Mouse (Mus musculus) ES-E14 (cell line): ENCODE data around the gene Vps13d. TPM values are rescaled to one million over a fixed set of nuclear protein-coding genes. Genes with fewer than 3 reads are reported as not detected.

Source experiments
- DNase-seq: peaks from one replicate; pipeline ENCODE4 v3.0.0-alpha.2; 2013; ENCODE audit warnings: low read depth, low spot score
- H3K27ac ChIP-seq: 2 replicates; pipeline ENCODE4 v1.5.1; 2012; ENCODE audit warnings: low read depth, mild to moderate bottlenecking, low read length, moderate library complexity, mixed read lengths; ENCODE audit not compliant: poor library complexity, insufficient read depth, severe bottlenecking
- H3K36me3 ChIP-seq: 2 replicates; pipeline ENCODE4 v1.6.1; 2012; ENCODE audit warnings: mild to moderate bottlenecking, low read length, moderate library complexity, mixed read lengths; ENCODE audit not compliant: control insufficient read depth, poor library complexity, insufficient read depth, severe bottlenecking
- H3K4me1 ChIP-seq, 2 experiments: fragments of 150-350 bp in 1 of 2; sonication (generic) in 1 of 2; 2 replicates each; pipeline ENCODE4 v1.6.1; 2012; ENCODE audit warnings: low read length in 2 of 2, mild to moderate bottlenecking in 1 of 2, mixed read lengths in 1 of 2; ENCODE audit not compliant: control insufficient read depth in 2 of 2, insufficient read depth in 2 of 2, poor library complexity in 1 of 2
- H3K4me3 ChIP-seq, 2 experiments: fragments of 150-350 bp in 1 of 2; sonication (generic) in 1 of 2; 2 replicates each; pipeline ENCODE4 v1.5.1; 2012; ENCODE audit warnings: low read length in 2 of 2, low read depth in 1 of 2, mild to moderate bottlenecking in 1 of 2, mixed read lengths in 1 of 2; ENCODE audit not compliant: insufficient read depth in 1 of 2, poor library complexity in 1 of 2, severe bottlenecking in 1 of 2
- H3K9ac ChIP-seq: 2 replicates; pipeline ENCODE4 v1.6.1; 2012; ENCODE audit warnings: low read depth, mild to moderate bottlenecking, low read length, mixed read lengths; ENCODE audit not compliant: poor library complexity, insufficient read depth, severe bottlenecking
- H3K9me3 ChIP-seq: fragments of 150-350 bp; sonication (generic); 2 replicates; pipeline ENCODE4 v1.6.1; 2012; ENCODE audit warnings: low read depth, mild to moderate bottlenecking, low read length; ENCODE audit not compliant: control insufficient read depth, insufficient read depth
- CHD2 ChIP-seq: IDR thresholded peaks from 2 replicates; pipeline ENCODE4 v1.6.1; 2014; ENCODE audit warnings: mild to moderate bottlenecking, low read depth, low read length, inconsistent platforms
- HCFC1 ChIP-seq: IDR thresholded peaks from 2 replicates; pipeline ENCODE4 v1.6.1; 2012; ENCODE audit warnings: low read length, inconsistent platforms, borderline replicate concordance; ENCODE audit not compliant: insufficient read depth
- MAFK ChIP-seq: IDR thresholded peaks from 2 replicates; pipeline ENCODE4 v1.6.1; 2014; ENCODE audit warnings: mild to moderate bottlenecking, low read depth, low read length, inconsistent platforms; ENCODE audit not compliant: insufficient read depth
- ZC3H11A ChIP-seq: IDR thresholded peaks from 2 replicates; pipeline ENCODE4 v1.6.1; 2012; ENCODE audit warnings: low read depth, mild to moderate bottlenecking, inconsistent platforms, low read length, borderline replicate concordance
- ZNF384 ChIP-seq: IDR thresholded peaks from 2 replicates; pipeline ENCODE4 v1.6.1; 2012; ENCODE audit warnings: low read depth, low read length, inconsistent platforms
- in situ Hi-C, 2 experiments: fragments of 600-800 bp; cut with MboI; formaldehyde crosslinking; loops; one replicate each; pipeline ENCODE4 v1.15.1; 2025; ENCODE audit warnings: low sequenced_read_pairs in 2 of 2, inconsistent platforms in 1 of 2; ENCODE audit not compliant: unreplicated experiment in 2 of 2
- total RNA-seq: library from RNA; depleted of rRNA; stranded (reverse); fragments of 300-350 nt; gene quantifications from 2 replicates; pipeline ENCODE4 v1.2.3, GENCODE M21; 2012

Gene Vps13d
- total RNA-seq, 1 experiment = 15.3 TPM

DNA sequence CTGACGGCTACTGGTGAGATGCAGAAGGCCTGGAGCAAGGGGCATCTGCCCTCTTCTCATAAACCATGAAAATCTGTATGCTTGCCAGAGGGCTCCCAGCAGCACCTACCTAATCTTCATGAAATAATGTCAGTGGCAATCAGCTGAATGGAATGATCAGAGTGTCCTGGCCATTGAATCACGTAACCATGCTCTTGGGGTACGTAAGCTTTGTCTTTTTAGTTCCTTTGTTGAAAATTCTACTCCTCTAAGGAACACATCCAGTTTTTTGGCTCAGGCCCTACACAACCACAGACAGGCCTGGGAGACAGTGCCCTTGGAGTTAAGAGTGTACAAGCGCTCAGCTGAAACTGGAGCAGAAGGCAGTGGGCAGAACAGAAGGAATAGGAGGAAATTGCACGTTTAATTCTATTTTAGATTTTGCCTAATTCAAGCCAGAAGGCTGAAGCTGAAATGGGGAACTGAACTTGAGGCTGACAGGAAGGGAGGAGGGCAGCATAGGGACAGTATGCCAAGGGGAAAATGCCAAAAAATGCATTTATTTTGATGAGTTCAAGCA, 98.2 kb downstream of the Vps13d start:
- H3K27ac ChIP-seq = no peak overlapping the region
- no peaks in the 10 kb centered on the region for H3K9me3 ChIP-seq
- in situ Hi-C loops = no loop called here
- H3K9ac ChIP-seq = no peak overlapping the region
- H3K4me1 ChIP-seq = no peaks in the 10 kb centered on the region
- no peak for DNase-seq
- TF ChIP-seq ZC3H11A (no peak), CHD2 (no peak)
- H3K4me3 ChIP-seq = no peak overlapping the region
- H3K36me3 ChIP-seq = peaks cover 8% of the 10 kb centered on the region; the same call in 1 of the 2 replicates

DNA sequence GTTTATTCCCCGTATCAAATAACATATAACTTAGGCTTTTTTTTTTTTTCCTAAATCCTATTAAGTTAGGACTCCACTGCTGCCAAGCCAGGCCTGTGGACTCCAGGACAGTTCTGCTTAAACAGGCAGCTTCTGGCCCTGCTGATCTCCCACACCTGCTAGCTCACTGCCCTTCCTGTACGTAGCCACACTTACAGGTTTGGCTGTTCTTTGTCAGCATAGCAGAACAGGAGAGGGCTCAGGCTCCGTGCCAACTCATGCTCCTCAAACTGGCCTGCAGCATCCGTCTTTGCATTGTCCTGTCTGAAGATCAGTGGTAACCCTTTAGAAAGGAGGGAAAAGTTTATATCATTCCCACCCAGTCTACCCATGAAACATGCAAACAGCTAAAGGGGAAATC, 108.3 kb downstream of the Vps13d start:
- Histone ChIP-seq H3K4me1 (no peaks in the 10 kb centered on the region), H3K36me3 (peaks cover 17% of the 10 kb centered on the region), H3K9me3 (no peaks in the 10 kb centered on the region), H3K9ac (no peak overlapping the region), H3K4me3 (no peak overlapping the region), H3K27ac (no peak overlapping the region)
- TF ChIP-seq ZNF384 = no peak
- no peak for TF ChIP-seq MAFK
- TF ChIP-seq CHD2 = no peak
- no peak for TF ChIP-seq ZC3H11A
- no peak for TF ChIP-seq HCFC1
- in situ Hi-C loops = no loop called here
- no peak for DNase-seq

- no peak overlapping the region for H3K27ac ChIP-seq
- TF ChIP-seq ZNF384 (no peak), CHD2 (no peak), HCFC1 (no peak), ZC3H11A (no peak), MAFK (no peak)
Measured at GRCm38 (mm10) chr4:145079324-145079723, 115.5 kb downstream of the Vps13d start.

DNA sequence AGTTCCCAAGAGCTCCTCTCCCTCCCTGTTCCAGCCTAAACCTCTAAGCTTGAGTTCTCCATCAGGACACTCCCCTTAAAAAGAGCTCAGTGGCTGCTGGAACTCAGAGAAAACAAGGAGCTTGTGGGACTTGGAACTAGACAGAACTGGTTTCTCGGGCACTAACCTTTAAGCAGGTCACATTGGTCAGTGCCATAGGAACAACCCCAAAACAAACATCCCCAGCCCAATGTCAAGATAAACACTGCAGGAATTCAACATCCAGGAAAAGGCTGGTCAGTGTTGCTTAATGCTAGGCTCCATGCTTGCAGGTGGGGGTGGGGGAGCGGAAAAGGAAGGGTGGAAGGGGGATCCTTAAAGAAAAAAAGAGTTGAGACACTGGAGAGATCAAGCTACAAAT, 120.5 kb downstream of the Vps13d start:
- no peak for TF ChIP-seq ZC3H11A
- no peak for TF ChIP-seq HCFC1
- no peak for TF ChIP-seq CHD2
- TF ChIP-seq MAFK = no peak
- no peak for TF ChIP-seq ZNF384
- Histone ChIP-seq H3K4me1 (no peaks in the 10 kb centered on the region), H3K9me3 (no peaks in the 10 kb centered on the region), H3K4me3 (no peak overlapping the region), H3K27ac (no peak overlapping the region), H3K36me3 (peaks cover 6% of the 10 kb centered on the region), H3K9ac (no peak overlapping the region)
- in situ Hi-C loops = no loop called here
- DNase-seq = no peak

More at GRCm38 (mm10) chr4:145079324-145079723, 115.5 kb downstream of the Vps13d start:
- DNase-seq = no peak
- in situ Hi-C loops = no loop called here
- H3K4me1 ChIP-seq = no peaks in the 10 kb centered on the region
- no peak overlapping the region for H3K9ac ChIP-seq
- H3K4me3 ChIP-seq = no peak overlapping the region
- H3K9me3 ChIP-seq = no peaks in the 10 kb centered on the region
- no peaks in the 10 kb centered on the region; the same call in 1 of the 2 replicates for H3K36me3 ChIP-seq

DNA sequence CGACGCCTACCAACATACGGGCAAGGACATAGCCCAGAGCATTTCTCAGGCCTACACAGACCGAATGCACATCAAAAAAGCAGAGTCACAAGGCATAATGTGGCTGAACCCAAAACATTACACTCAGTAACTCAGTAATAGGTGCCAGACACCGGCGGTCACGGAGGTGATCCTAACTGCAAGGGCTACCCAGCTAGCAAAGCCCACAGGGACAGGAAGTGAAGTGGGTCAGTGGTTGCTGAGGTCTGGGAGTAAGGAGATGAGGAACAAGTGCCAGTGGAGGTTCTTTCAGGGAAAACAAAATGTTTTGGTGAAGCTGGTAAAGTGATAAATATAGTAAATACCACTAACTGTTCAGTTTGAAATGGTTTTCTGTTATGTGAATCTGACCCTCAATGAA, 121.1 kb downstream of the Vps13d start:
- no peak for DNase-seq
- H3K9me3 ChIP-seq = no peaks in the 10 kb centered on the region
- H3K4me1 ChIP-seq = no peaks in the 10 kb centered on the region
- TF ChIP-seq ZNF384 (no peak), CHD2 (no peak), MAFK (no peak), ZC3H11A (no peak), HCFC1 (no peak)
- no peak overlapping the region for H3K4me3 ChIP-seq
- in situ Hi-C loops = no loop called here
- no peak overlapping the region for H3K27ac ChIP-seq
- H3K9ac ChIP-seq = no peak overlapping the region
- H3K36me3 ChIP-seq = peaks cover 6% of the 10 kb centered on the region
